ENCODE assay signal across 22 mouse cellular contexts in genomic region chr1:83366456-83366855, GRCm38 (mm10). TPM values are rescaled to one million over a fixed set of nuclear protein-coding genes. Genes with fewer than 3 reads are reported as not detected.
A peak's percentile ranks its signal among the peaks of the same experiment; 100 is the strongest.
DNase-seq lines count a peak whose midpoint lies in the region; ATAC-seq and TF ChIP-seq lines count a peak whose summit lies in the region.
"Had no signal": no experiment of that assay in that cellular context is flagged by ENCODE, and none has a peak within 500 bp of the region (broad histone marks: within the 10 kb centered on the region; RNA-seq: fewer than 3 reads in every experiment).

No protein-coding gene starts in this region.

- WGBS in hindbrain, embryonic 16.5 days, result 67% methylated on average over 5 of the region's 5 CpGs
- WGBS in hindbrain, embryonic 10.5 days, result 88% methylated on average over 5 of the region's 5 CpGs
- 67% methylated on average over 5 of the region's 5 CpGs for WGBS in midbrain, embryonic 14.5 days
- 90% methylated on average over 5 of the region's 5 CpGs for WGBS in midbrain, embryonic 10.5 days
- WGBS in midbrain, postnatal 0 days, result 58% methylated on average over 5 of the region's 5 CpGs

- no peaks in the 10 kb centered on the region for H3K4me1 ChIP-seq in hindbrain, embryonic 16.5 days (ENCODE audit: control insufficient read depth, insufficient read depth, low read depth, low read length)
- no peaks in the 10 kb centered on the region for H3K4me1 ChIP-seq in hindbrain, embryonic 10.5 days (replicated peaks)
- no peaks in the 10 kb centered on the region for H3K4me1 ChIP-seq in midbrain, embryonic 14.5 days (ENCODE audit: control insufficient read depth, insufficient read depth, low read length)
- H3K4me1 ChIP-seq in midbrain, embryonic 10.5 days, result no peaks in the 10 kb centered on the region
- H3K4me1 ChIP-seq in midbrain, postnatal 0 days (ENCODE audit: insufficient read depth, low read length), result no peaks in the 10 kb centered on the region
- H3K4me1 ChIP-seq: embryonic facial prominence, embryonic 10.5 days; heart, embryonic 15.5 days had no signal

- H3K27me3 ChIP-seq in hindbrain, embryonic 16.5 days (replicated peaks; ENCODE audit: control insufficient read depth, insufficient read depth, low read length), result no peaks in the 10 kb centered on the region
- no peaks in the 10 kb centered on the region for H3K27me3 ChIP-seq in hindbrain, embryonic 10.5 days (ENCODE audit: insufficient read depth, poor library complexity, severe bottlenecking)
- no peaks in the 10 kb centered on the region for H3K27me3 ChIP-seq in midbrain, embryonic 14.5 days (ENCODE audit: control insufficient read depth, insufficient read depth, low read length)
- H3K27me3 ChIP-seq in midbrain, embryonic 10.5 days (ENCODE audit: low read depth, poor library complexity, severe bottlenecking), result no peaks in the 10 kb centered on the region
- no peaks in the 10 kb centered on the region for H3K27me3 ChIP-seq in midbrain, postnatal 0 days (ENCODE audit: insufficient read depth, low read length)
- H3K27me3 ChIP-seq: heart, embryonic 15.5 days had no signal

- peak; percentile 52 for DNase-seq in cerebellum, adult 9-10 months
- no peak for DNase-seq in cerebellum, postnatal 14 days
- no peak for DNase-seq in hindbrain, embryonic 10.5 days (ENCODE audit: low spot score)
- DNase-seq in midbrain, embryonic 14.5 days, result peak; percentile 37
- no peak for DNase-seq in midbrain, embryonic 10.5 days (ENCODE audit: low spot score)
- DNase-seq in midbrain, postnatal 0 days (ENCODE audit: low spot score), result peak; percentile 17
- DNase-seq: adrenal gland, adult 8-10 months; adrenal gland, postnatal 36 days; B cell, adult 2 months; cerebellum, adult 11-12 months; cerebellum, adult 9-11 months; forebrain, postnatal 0 days; gastrocnemius, postnatal 14 days; heart, adult 2 months; heart, postnatal 14 days had no signal

- no peak overlapping the region for H3K9ac ChIP-seq in hindbrain, embryonic 16.5 days (ENCODE audit: low read depth, low read length)
- H3K9ac ChIP-seq in midbrain, embryonic 14.5 days (replicated peaks; ENCODE audit: low read length), result no peak overlapping the region
- no peak overlapping the region for H3K9ac ChIP-seq in midbrain, postnatal 0 days (replicated peaks; ENCODE audit: low read length, poor library complexity, severe bottlenecking)
- H3K9ac ChIP-seq: forebrain, postnatal 0 days; heart, embryonic 15.5 days had no signal

- H3K9me3 ChIP-seq in hindbrain, embryonic 16.5 days (ENCODE audit: control insufficient read depth, low read length), result no peaks in the 10 kb centered on the region
- H3K9me3 ChIP-seq in hindbrain, embryonic 10.5 days, result no peaks in the 10 kb centered on the region
- no peaks in the 10 kb centered on the region for H3K9me3 ChIP-seq in midbrain, embryonic 14.5 days (ENCODE audit: control insufficient read depth, low read length)
- no peaks in the 10 kb centered on the region for H3K9me3 ChIP-seq in midbrain, embryonic 10.5 days (replicated peaks)
- H3K9me3 ChIP-seq in midbrain, postnatal 0 days (ENCODE audit: low read length), result no peaks in the 10 kb centered on the region
- H3K9me3 ChIP-seq: embryonic facial prominence, embryonic 10.5 days; heart, embryonic 15.5 days had no signal

- no peak overlapping the region for H3K4me2 ChIP-seq in hindbrain, embryonic 16.5 days (ENCODE audit: low read length)
- H3K4me2 ChIP-seq in midbrain, embryonic 14.5 days (ENCODE audit: low read length), result no peak overlapping the region
- no peak overlapping the region for H3K4me2 ChIP-seq in midbrain, postnatal 0 days (ENCODE audit: low read depth, low read length, poor library complexity, severe bottlenecking)
- H3K4me2 ChIP-seq: heart, embryonic 11.5 days; heart, embryonic 15.5 days had no signal

- no peak for TF ChIP-seq CTCF in midbrain, postnatal 0 days (IDR thresholded peaks at IDR 0.05)

- H3K36me3 ChIP-seq in hindbrain, embryonic 16.5 days (ENCODE audit: control insufficient read depth, insufficient read depth, low read length), result no peaks in the 10 kb centered on the region
- H3K36me3 ChIP-seq in hindbrain, embryonic 10.5 days, result no peaks in the 10 kb centered on the region
- no peaks in the 10 kb centered on the region for H3K36me3 ChIP-seq in midbrain, embryonic 14.5 days (ENCODE audit: control insufficient read depth, insufficient read depth, low read length)
- no peaks in the 10 kb centered on the region for H3K36me3 ChIP-seq in midbrain, embryonic 10.5 days
- H3K36me3 ChIP-seq in midbrain, postnatal 0 days (ENCODE audit: insufficient read depth, low read length), result no peaks in the 10 kb centered on the region
- H3K36me3 ChIP-seq: embryonic facial prominence, embryonic 10.5 days; G1E; heart, embryonic 15.5 days had no signal

- ATAC-seq in hindbrain, embryonic 16.5 days, result peak; percentile 48; the same call in 1 of the 2 replicates
- ATAC-seq in midbrain, embryonic 14.5 days (ENCODE audit: low FRiP score, low TSS enrichment), result no peak
- no peak for ATAC-seq in midbrain, postnatal 0 days (ENCODE audit: low FRiP score)
- ATAC-seq: CD4-positive, CD25-positive, alpha-beta regulatory T cell, adult 4 months; forebrain, postnatal 0 days had no signal

- H3K4me3 ChIP-seq in hindbrain, embryonic 16.5 days (ENCODE audit: low read length), result no peak overlapping the region
- no peak overlapping the region for H3K4me3 ChIP-seq in hindbrain, embryonic 10.5 days
- no peak overlapping the region for H3K4me3 ChIP-seq in midbrain, embryonic 14.5 days (replicated peaks; ENCODE audit: low read depth, low read length)
- no peak overlapping the region for H3K4me3 ChIP-seq in midbrain, embryonic 10.5 days
- no peak overlapping the region for H3K4me3 ChIP-seq in midbrain, postnatal 0 days (ENCODE audit: low read depth, low read length)
- H3K4me3 ChIP-seq: embryonic facial prominence, embryonic 10.5 days; heart, adult 2 months; heart, embryonic 15.5 days had no signal

- no peak overlapping the region for H3K27ac ChIP-seq in hindbrain, embryonic 16.5 days (ENCODE audit: low read depth, low read length)
- H3K27ac ChIP-seq in hindbrain, embryonic 10.5 days, result no peak overlapping the region
- H3K27ac ChIP-seq in midbrain, embryonic 14.5 days (replicated peaks; ENCODE audit: low read depth, low read length), result no peak overlapping the region
- H3K27ac ChIP-seq in midbrain, embryonic 10.5 days (replicated peaks), result no peak overlapping the region
- no peak overlapping the region for H3K27ac ChIP-seq in midbrain, postnatal 0 days (ENCODE audit: low read depth, low read length)
- H3K27ac ChIP-seq: embryonic facial prominence, embryonic 10.5 days; heart, adult 2 months; heart, embryonic 15.5 days had no signal

RNA-seq across cellular contexts. Expression of gene Sphkap, which starts 41.5 kb away (rescaled TPM):
- 21.8 and 22.1 TPM in 2 replicates for polyA plus RNA-seq in hindbrain, embryonic 16.5 days (2015; fragmentation: Nextera tagmentation; extraction: Ambion mirVana)
- polyA plus RNA-seq in hindbrain, embryonic 10.5 days (2016; fragmentation: Nextera tagmentation; extraction: Ambion mirVana), result 0.39 and 0.48 TPM in 2 replicates
- polyA plus RNA-seq in midbrain, embryonic 14.5 days (2014; fragmentation: Nextera tagmentation; extraction: Ambion mirVana), result 15.4 and 19.3 TPM in 2 replicates
- polyA plus RNA-seq in midbrain, embryonic 10.5 days (2016; fragmentation: Nextera tagmentation; extraction: Ambion mirVana), result 0.17 and 0.75 TPM in 2 replicates
- 63.2 and 68.3 TPM in 2 replicates for total RNA-seq in midbrain, postnatal 0 days (2014; rRNA removed)
- polyA plus RNA-seq in midbrain, postnatal 0 days (2015; fragmentation: Nextera tagmentation; extraction: Ambion mirVana), result 16.7 and 17.2 TPM in 2 replicates
- total RNA-seq: hematopoietic stem cell, adult 5-6 weeks had no signal
- polyA plus RNA-seq: CD4-positive, CD25-positive, alpha-beta regulatory T cell, adult 4 months; G1E had no signal

Comparison
In these comparisons a context has a peak if more than half of its experiments do, and no peak if none do; other contexts are left out.
1. DNase-seq: peak in cerebellum, adult 9-10 months (single experiment), midbrain, embryonic 14.5 days (single experiment) and midbrain, postnatal 0 days (single experiment); none in cerebellum, postnatal 14 days (0 of 2), hindbrain, embryonic 10.5 days (single experiment) and midbrain, embryonic 10.5 days (single experiment).